Mouse (Mus musculus): ENCODE results near the gene Rps13. TPM values are rescaled to one million over a fixed set of nuclear protein-coding genes. Genes with fewer than 3 reads are reported as not detected.

The Rps13 gene
- polyA plus RNA-seq, 1 experiment from 2014 or later: 821 TPM

DNA sequence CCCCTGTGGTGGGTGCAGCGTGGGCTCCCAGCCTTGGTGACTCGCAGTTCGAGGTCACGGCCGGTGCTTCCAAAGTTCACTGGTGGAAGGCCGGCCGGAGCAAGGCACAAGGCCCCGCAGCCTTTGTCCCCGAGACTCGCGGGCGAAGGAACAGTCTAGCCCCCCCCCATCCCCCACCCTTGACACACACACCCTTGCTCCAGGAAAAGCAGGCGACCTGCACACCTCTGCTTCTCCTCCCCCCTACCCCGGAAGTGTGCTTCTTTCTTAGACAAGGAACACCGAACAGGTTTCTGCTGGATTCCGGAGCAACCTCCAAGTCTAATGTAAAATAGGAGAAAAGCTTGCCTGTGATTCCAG, 25.4 kb downstream of the Rps13 start:
- Histone ChIP-seq H3K9ac (peak overlapping the region; percentile 69), H3K27me3 (replicated peaks) (peaks cover 28% of the 10 kb centered on the region), H3K4me1 (peaks cover 31% of the 10 kb centered on the region), H3K36me3 (no peaks in the 10 kb centered on the region), H3K4me2 (peak overlapping the region; percentile 100), H3K9me3 (replicated peaks) (no peaks in the 10 kb centered on the region), H3K27ac (no peak overlapping the region), H3K4me3 (peak overlapping the region; percentile 73)
- ATAC-seq: peak; percentile 31
- WGBS (ENCODE audit: insufficient replicate concordance): under 1% methylated on average over 16 of the region's 16 CpGs

GRCm38 (mm10) chr7:116307871-116308631, 25.9 kb downstream of the Rps13 start, which contains the start of gene Plekha7:
Gene Plekha7 (minus strand): TSS chr7:116308376.
- no peaks in the 10 kb centered on the region for H3K36me3 ChIP-seq
- peaks cover 28% of the 10 kb centered on the region for H3K27me3 ChIP-seq (replicated peaks)
- peak; percentile 75 for ATAC-seq
- peak within 1 kb of the TSS; percentile 73 for H3K4me3 ChIP-seq
- peaks cover 31% of the 10 kb centered on the region for H3K4me1 ChIP-seq
- H3K9ac ChIP-seq: peak within 1 kb of the TSS; percentile 69
- WGBS (ENCODE audit: insufficient replicate concordance): under 1% methylated on average over 65 of the region's 65 CpGs
- H3K4me2 ChIP-seq: peak within 1 kb of the TSS; percentile 100
- H3K9me3 ChIP-seq (replicated peaks): no peaks in the 10 kb centered on the region
- H3K27ac ChIP-seq: peak within 1 kb of the TSS; percentile 30; the same call in 1 of the 2 replicates

GRCm38 (mm10) chr7:116307099-116307870, 26.7 kb downstream of the Rps13 start:
- H3K9ac ChIP-seq: peak overlapping the region; percentile 69
- under 1% methylated on average over 63 of the region's 63 CpGs for WGBS (ENCODE audit: insufficient replicate concordance)
- peaks cover 28% of the 10 kb centered on the region for H3K27me3 ChIP-seq (replicated peaks)
- H3K9me3 ChIP-seq (replicated peaks): no peaks in the 10 kb centered on the region
- peak overlapping the region; percentile 100 for H3K4me2 ChIP-seq
- no peaks in the 10 kb centered on the region for H3K36me3 ChIP-seq
- 0 out of 2 replicates have a peak overlapping the region, but pooled peaks have one; percentile 30 for H3K27ac ChIP-seq
- peak overlapping the region; percentile 73 for H3K4me3 ChIP-seq
- peak; percentile 63 for ATAC-seq
- H3K4me1 ChIP-seq: peaks cover 31% of the 10 kb centered on the region

GRCm38 (mm10) chr7:116306601-116307000, 27.4 kb downstream of the Rps13 start:
- Histone ChIP-seq H3K36me3 (no peaks in the 10 kb centered on the region), H3K4me3 (peak overlapping the region; percentile 73), H3K9ac (no peak overlapping the region), H3K4me1 (peaks cover 31% of the 10 kb centered on the region), H3K4me2 (peak overlapping the region; percentile 100), H3K9me3 (replicated peaks) (no peaks in the 10 kb centered on the region), H3K27me3 (replicated peaks) (peaks cover 28% of the 10 kb centered on the region), H3K27ac (no peak overlapping the region)
- WGBS (ENCODE audit: insufficient replicate concordance): 15% methylated on average over 5 of the region's 5 CpGs
- ATAC-seq: no peak

GRCm38 (mm10) chr7:116301661-116302311, 32.2 kb downstream of the Rps13 start:
- H3K9me3 ChIP-seq (replicated peaks): no peaks in the 10 kb centered on the region
- no peak overlapping the region for H3K27ac ChIP-seq
- peaks cover 6% of the 10 kb centered on the region; the same call in 1 of the 2 replicates for H3K4me1 ChIP-seq
- peaks cover 13% of the 10 kb centered on the region for H3K27me3 ChIP-seq (replicated peaks)
- H3K4me2 ChIP-seq: no peak overlapping the region
- H3K4me3 ChIP-seq: no peak overlapping the region
- H3K36me3 ChIP-seq: no peaks in the 10 kb centered on the region
- 76% methylated on average over 5 of the region's 5 CpGs for WGBS (ENCODE audit: insufficient replicate concordance)
- no peak overlapping the region for H3K9ac ChIP-seq
- no peak for ATAC-seq

DNA sequence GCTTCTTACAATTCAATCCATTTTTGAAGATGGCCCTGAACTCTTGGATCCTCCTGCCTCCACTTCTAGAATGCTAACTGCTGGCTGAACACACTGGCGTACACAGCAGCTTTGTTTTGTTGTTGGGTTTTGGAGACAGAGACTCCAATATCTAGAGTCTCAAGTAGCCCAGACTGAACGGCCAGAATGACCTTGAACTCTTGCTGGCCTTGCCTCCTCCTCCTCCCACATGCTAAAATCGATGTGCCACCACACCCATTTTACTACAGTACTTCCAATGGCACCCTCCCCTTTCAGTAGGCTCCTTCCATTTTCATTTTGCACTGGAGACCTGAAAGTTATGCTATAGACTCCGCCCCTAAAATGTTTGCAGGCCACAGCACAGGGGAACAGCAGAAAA, 32.9 kb downstream of the Rps13 start:
- no peaks in the 10 kb centered on the region for H3K9me3 ChIP-seq (replicated peaks)
- peaks cover 6% of the 10 kb centered on the region for H3K27me3 ChIP-seq (replicated peaks)
- H3K9ac ChIP-seq: no peak overlapping the region
- 0 out of 2 replicates have a peak, but pooled peaks cover 4% of the 10 kb centered on the region for H3K4me1 ChIP-seq
- H3K27ac ChIP-seq: no peak overlapping the region
- no peaks in the 10 kb centered on the region for H3K36me3 ChIP-seq
- 56% methylated on average over 4 of the region's 4 CpGs for WGBS (ENCODE audit: insufficient replicate concordance)
- ATAC-seq: no peak
- H3K4me3 ChIP-seq: no peak overlapping the region
- H3K4me2 ChIP-seq: no peak overlapping the region

DNA sequence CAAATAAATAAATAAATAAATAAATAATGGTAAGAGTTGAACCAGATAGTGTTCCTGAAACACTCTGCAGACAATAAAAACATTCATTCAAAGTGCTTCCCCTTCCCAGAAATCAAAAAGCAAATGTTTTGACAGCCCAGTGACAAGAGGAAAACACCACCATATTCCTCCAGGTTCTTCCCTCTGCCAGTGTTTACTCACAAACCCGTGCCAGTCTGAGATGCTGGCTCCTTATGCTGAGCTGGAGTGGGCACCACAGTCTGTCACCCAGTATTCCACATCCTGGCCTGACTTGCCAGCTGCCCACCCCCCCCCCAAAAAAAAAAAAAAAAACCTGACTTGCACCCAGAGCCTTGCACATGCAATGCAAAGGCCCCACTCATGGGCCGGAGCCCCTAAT, 35.1 kb downstream of the Rps13 start:
- H3K36me3 ChIP-seq: no peaks in the 10 kb centered on the region
- ATAC-seq: no peak

GRCm38 (mm10) chr7:116298389-116298788, 35.6 kb downstream of the Rps13 start:
- WGBS (ENCODE audit: insufficient replicate concordance): 68% methylated on average over 10 of the region's 10 CpGs
- no peak overlapping the region for H3K4me3 ChIP-seq
- no peaks in the 10 kb centered on the region for H3K9me3 ChIP-seq (replicated peaks)
- ATAC-seq: no peak
- peaks cover 12% of the 10 kb centered on the region; the same call in 1 of the 2 replicates for H3K4me1 ChIP-seq
- no peak overlapping the region for H3K27ac ChIP-seq
- no peak overlapping the region for H3K4me2 ChIP-seq
- no peaks in the 10 kb centered on the region for H3K27me3 ChIP-seq (replicated peaks)
- no peaks in the 10 kb centered on the region for H3K36me3 ChIP-seq
- H3K9ac ChIP-seq: no peak overlapping the region

More for the DNA sequence above, 35.1 kb downstream of the Rps13 start:
- WGBS (ENCODE audit: insufficient replicate concordance): 75% methylated on average over 2 of the region's 2 CpGs
- Histone ChIP-seq H3K4me1 (peaks cover 12% of the 10 kb centered on the region; the same call in 1 of the 2 replicates), H3K4me3 (no peak overlapping the region), H3K9me3 (replicated peaks) (no peaks in the 10 kb centered on the region), H3K4me2 (no peak overlapping the region), H3K27me3 (replicated peaks) (no peaks in the 10 kb centered on the region), H3K27ac (no peak overlapping the region), H3K9ac (no peak overlapping the region)

DNA sequence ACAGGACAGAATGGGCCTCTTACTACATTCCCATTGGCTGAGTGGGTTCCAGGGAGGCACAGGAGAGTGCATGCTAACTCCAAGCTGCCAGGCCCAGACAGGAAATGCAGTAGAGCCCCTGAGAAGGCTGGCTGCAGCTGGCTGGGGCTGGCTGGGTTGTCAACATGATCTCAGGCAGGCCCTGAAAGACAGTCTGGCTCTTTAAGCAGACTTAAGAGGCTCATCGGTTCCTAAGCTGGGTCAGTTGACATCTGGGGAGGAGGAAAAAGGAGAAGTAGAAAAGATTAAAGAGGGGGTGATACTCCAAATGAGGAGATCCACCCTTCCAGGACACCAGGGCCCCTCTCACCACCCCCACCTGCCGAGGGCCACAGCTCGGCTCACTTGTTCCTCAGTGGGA, 39.0 kb downstream of the Rps13 start:
- Histone ChIP-seq H3K4me3 (no peak overlapping the region), H3K27me3 (replicated peaks) (no peaks in the 10 kb centered on the region), H3K4me1 (peaks cover 8% of the 10 kb centered on the region; the same call in 1 of the 2 replicates), H3K9me3 (replicated peaks) (no peaks in the 10 kb centered on the region), H3K36me3 (no peaks in the 10 kb centered on the region), H3K27ac (no peak overlapping the region), H3K9ac (no peak overlapping the region), H3K4me2 (no peak overlapping the region)
- WGBS (ENCODE audit: insufficient replicate concordance): 23% methylated on average over 3 of the region's 3 CpGs
- ATAC-seq: no peak

GRCm38 (mm10) chr7:116292377-116292776, 41.6 kb downstream of the Rps13 start:
- H3K27ac ChIP-seq: peak overlapping the region; percentile 39; the same call in 1 of the 2 replicates

GRCm38 (mm10) chr7:116290559-116290958, 43.4 kb downstream of the Rps13 start:
- WGBS (ENCODE audit: insufficient replicate concordance): 56% methylated on average over 1 of the region's 1 CpGs
- no peak overlapping the region for H3K4me3 ChIP-seq
- H3K4me2 ChIP-seq: no peak overlapping the region
- no peaks in the 10 kb centered on the region for H3K9me3 ChIP-seq (replicated peaks)
- no peak overlapping the region for H3K9ac ChIP-seq
- H3K27ac ChIP-seq: 0 out of 2 replicates have a peak overlapping the region, but pooled peaks have one; percentile 41
- H3K36me3 ChIP-seq: no peaks in the 10 kb centered on the region
- ATAC-seq: no peak
- no peaks in the 10 kb centered on the region for H3K27me3 ChIP-seq (replicated peaks)
- peaks cover 48% of the 10 kb centered on the region for H3K4me1 ChIP-seq

More at GRCm38 (mm10) chr7:116292377-116292776, 41.6 kb downstream of the Rps13 start:
- peaks cover 30% of the 10 kb centered on the region for H3K4me1 ChIP-seq
- ATAC-seq: peak; percentile 34; the same call in 1 of the 2 replicates
- H3K36me3 ChIP-seq: no peaks in the 10 kb centered on the region
- H3K9me3 ChIP-seq (replicated peaks): no peaks in the 10 kb centered on the region
- H3K4me3 ChIP-seq: no peak overlapping the region
- WGBS (ENCODE audit: insufficient replicate concordance): 63% methylated on average over 5 of the region's 5 CpGs
- H3K27me3 ChIP-seq (replicated peaks): no peaks in the 10 kb centered on the region
- no peak overlapping the region for H3K9ac ChIP-seq
- 0 out of 2 replicates have a peak overlapping the region, but pooled peaks have one; percentile 12 for H3K4me2 ChIP-seq
